Mouse (Mus musculus) c-Kit-positive CD71-positive TER-119-positive erythroid progenitor cells, embryonic 14.5 days (primary cell): Measurements from ENCODE around the gene Nedd1.

ENCODE experiments used
- DNase-seq: peaks from one replicate; pipeline ENCODE4 v3.0.0-alpha.2; 2013; ENCODE audit warnings: low spot score

Gene Nedd1

GRCm38 (mm10) chr10:92721771-92722619 is at the start of gene Nedd1:
Gene Nedd1, minus strand, starts transcription at chr10:92722420.
- peak; percentile 96 for DNase-seq

GRCm38 (mm10) chr10:92754359-92754758 is 32.1 kb upstream of the Nedd1 start:
- no peak for DNase-seq

- no peak for DNase-seq
Measured at GRCm38 (mm10) chr10:92730339-92730738, 8.1 kb upstream of the Nedd1 start.

GRCm38 (mm10) chr10:92728723-92729122 is 6.5 kb upstream of the Nedd1 start:
- DNase-seq, result no peak

DNA sequence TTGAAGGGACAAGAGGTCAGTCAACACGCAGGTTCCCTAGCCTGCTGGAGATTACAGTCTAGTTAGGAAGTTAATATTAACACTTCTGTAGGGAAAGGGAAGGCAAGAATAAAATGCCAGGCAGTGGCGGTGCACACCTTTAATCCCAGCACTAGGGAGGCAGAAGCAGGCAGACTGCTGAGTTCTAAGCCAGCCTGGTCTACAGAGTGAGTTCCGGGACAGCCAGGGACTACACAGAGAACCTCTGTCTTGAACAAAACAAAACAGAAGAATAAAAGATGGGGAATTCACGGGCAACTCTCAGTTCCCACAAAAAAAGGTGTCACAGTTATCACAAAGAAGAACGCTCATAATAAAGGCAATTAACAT is 384 bp upstream of the Nedd1 start:
- no peak for DNase-seq

GRCm38 (mm10) chr10:92699032-92699431 is 23.2 kb downstream of the Nedd1 start:
- DNase-seq, result no peak

- DNase-seq, result no peak
Measured at GRCm38 (mm10) chr10:92675056-92675455, 47.2 kb downstream of the Nedd1 start.

- DNase-seq, result no peak
Measured at GRCm38 (mm10) chr10:92671906-92672305, 50.3 kb downstream of the Nedd1 start.

- no peak for DNase-seq
Measured at GRCm38 (mm10) chr10:92665287-92665686, 56.9 kb downstream of the Nedd1 start.

DNA sequence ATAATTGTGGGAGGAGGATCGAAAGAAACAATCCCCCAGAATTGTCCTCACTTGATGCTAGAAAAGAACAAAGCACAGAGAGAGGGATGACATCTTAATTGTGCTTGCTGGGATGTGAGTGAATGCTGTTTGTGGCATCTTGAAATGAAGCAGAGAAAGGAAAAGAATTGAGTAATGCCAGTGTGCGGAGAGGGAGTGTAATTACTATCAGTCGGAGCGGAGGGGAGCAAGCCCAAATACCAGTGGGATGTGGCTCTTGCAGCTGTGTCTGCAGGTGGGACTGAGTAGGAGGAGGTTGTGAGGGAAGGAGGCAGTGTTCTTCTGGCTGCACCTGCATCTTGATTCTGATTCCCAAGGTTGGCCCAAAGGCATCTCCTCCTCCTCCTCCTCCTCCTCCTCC is 69.0 kb downstream of the Nedd1 start:
- no peak for DNase-seq

DNA sequence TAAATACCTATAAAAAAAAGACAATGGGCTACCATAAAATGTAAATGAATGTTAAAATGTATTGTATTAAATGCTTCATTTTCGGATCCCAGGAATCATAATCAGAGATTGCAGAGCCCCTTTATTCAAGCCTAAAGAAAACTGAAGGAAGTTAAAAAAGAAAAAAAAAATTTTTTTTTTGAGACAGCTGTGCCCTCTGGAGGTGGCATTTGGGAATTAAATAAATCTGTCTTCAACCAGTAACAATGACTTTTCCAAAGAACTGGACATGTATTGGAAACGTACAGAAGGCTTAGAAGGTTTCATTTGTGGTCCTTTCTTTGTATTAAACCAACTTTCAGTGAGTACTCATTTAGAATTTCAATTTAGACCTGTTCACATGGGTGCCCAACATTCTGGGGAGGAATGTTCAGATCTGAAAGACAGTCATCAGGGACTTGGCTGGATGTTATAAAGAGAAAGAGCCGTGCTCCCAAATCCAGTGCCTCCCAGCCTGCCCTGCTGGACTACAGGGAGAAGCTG is 69.8 kb downstream of the Nedd1 start:
- no peak for DNase-seq

- no peak for DNase-seq
Measured at GRCm38 (mm10) chr10:92651266-92651665, 71.0 kb downstream of the Nedd1 start.

DNA sequence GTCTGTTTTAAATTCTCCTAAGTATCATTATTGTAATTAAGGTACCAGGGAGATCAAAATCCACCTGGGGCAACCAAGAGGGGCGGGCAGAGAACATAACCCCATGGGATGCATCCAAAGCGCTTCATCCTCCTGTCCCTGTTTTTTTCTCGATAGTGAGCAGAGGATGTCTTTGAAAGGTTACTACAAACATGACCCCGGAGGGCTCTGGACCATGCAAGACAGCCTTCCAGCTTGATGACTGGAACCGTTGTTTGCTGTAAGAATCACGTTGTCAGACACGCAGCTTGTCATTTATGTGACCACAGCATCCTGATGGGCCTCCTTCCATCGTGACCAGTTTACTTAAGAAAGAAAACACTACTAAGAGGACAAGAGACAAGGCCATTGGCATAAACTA is 73.1 kb downstream of the Nedd1 start:
- no peak for DNase-seq

DNA sequence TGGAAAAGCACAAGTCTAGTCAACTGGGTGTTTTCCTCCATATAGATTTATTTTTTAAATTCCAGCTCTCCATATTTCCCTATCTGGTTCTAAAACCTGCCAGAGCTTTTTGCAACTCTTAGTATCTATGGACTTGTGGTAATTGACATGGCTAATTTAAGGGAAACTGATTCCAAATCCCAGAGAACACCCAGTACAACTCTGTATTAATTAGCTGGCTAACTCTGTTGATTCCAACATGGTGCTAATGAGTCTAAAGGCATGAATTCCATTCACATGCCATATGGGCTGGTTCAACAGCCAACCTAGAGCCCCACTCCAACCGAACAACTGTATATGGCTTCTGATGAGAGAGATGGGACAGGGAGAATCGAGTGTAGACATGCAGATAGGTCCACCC is 74.5 kb downstream of the Nedd1 start:
- DNase-seq, result no peak

- no peak for DNase-seq
Measured at GRCm38 (mm10) chr10:92643995-92644394, 78.2 kb downstream of the Nedd1 start.

GRCm38 (mm10) chr10:92641032-92641431 is 81.2 kb downstream of the Nedd1 start:
- no peak for DNase-seq
